Mouse (Mus musculus): ENCODE data around the gene Gm12258.

DNA sequence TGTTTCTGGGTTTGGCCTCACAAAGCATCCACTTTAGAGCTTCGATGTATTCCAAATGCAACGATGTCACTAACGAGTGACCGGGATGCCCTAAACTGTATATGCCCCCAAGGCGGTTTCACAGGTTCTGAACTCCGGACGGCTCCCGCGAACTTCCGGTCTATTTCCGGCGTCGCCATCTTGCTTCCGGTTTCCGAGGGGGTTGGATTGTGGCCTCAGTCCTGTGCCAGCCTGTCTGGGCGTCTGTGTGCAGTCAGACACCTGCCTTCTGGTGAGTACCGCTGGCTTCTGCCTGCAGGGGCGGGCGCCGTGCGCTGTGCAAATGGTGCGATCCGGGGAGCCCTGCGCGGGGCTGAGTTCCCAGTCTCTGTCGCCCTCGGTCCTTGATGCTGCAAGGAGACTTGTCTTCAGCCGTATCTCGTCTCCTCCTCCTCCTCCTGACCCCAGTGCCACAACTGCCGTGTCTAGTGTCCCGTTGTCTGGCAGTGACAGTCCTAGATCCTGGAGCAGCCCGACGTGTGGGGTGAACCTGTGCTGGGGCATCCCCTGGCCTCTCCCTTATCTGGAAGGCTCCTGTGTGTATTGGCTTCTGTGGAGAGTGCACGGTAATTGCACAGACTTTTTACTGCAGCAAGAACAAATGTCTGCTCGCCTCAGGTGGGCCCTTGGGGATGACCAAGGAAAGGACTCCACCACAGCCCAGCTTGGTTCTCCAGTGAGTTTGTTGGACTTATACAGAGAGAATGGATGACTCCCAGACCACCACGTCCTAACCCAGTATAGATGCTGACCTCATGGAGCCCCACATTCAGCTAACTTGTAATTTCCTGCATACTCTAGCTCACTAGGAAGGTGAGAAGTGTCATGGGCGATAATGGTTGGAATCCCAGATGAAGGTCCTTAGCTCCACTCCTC, 20.3 kb downstream of the Gm12258 start, which contains the start of gene 2810021J22Rik:
- peak; percentile 36; the same call in 1 of the 2 replicates for TF ChIP-seq POLR2A (IDR thresholded peaks at IDR 0.05; ENCODE audit: insufficient read depth, low read depth, low read length)
- peak; percentile 35 for TF ChIP-seq CTCF (IDR thresholded peaks at IDR 0.05)
